9 mouse cellular contexts compared by ENCODE assay signal in genomic region chr2:156729537-156730469, GRCm38 (mm10). TPM values are rescaled to one million over a fixed set of nuclear protein-coding genes. Genes with fewer than 3 reads are reported as not detected.
A peak's percentile ranks its signal among the peaks of the same experiment; 100 is the strongest.
DNase-seq lines count a peak whose midpoint lies in the region; ATAC-seq lines count a peak whose summit lies in the region.
"Had no signal": no experiment of that assay in that cellular context is flagged by ENCODE, and none has a peak within 500 bp of the region (broad histone marks: within the 10 kb centered on the region; RNA-seq: fewer than 3 reads in every experiment).

No protein-coding gene starts in this region.

- no peak overlapping the region for H3K9ac ChIP-seq in embryonic facial prominence, embryonic 15.5 days
- peak overlapping the region; percentile 43; the same call in 1 of the 2 replicates for H3K9ac ChIP-seq in liver, embryonic 15.5 days

- peak overlapping the region; percentile 73 for H3K27ac ChIP-seq in embryonic facial prominence, embryonic 15.5 days (replicated peaks)
- peak overlapping the region; percentile 68 for H3K27ac ChIP-seq in liver, embryonic 15.5 days (replicated peaks)

- H3K4me2 ChIP-seq in embryonic facial prominence, embryonic 15.5 days (replicated peaks): peak overlapping the region; percentile 21
- peak overlapping the region; percentile 71 for H3K4me2 ChIP-seq in liver, embryonic 15.5 days

- 37% methylated on average over 9 of the region's 10 CpGs for WGBS in embryonic facial prominence, embryonic 15.5 days
- 11% methylated on average over 9 of the region's 10 CpGs for WGBS in liver, embryonic 15.5 days (ENCODE audit: insufficient replicate concordance)

- peak; percentile 46 for DNase-seq in gastrocnemius, postnatal 25 days
- no peak for DNase-seq in gastrocnemius, adult 8-10 months (ENCODE audit: low spot score in 2 of 2)
- DNase-seq in CD4-positive, CD25-positive, alpha-beta regulatory T cell, adult 2 months (ENCODE audit: low read depth, low spot score): peak; percentile 23
- no peak for DNase-seq in cerebellum, adult 18-20 months
- no peak for DNase-seq in Muller cell, postnatal 12 days (ENCODE audit: inconsistent ontology term)
- no peak for DNase-seq in frontal cortex, postnatal 25 days (ENCODE audit: low spot score in 2 of 2)

- no peaks in the 10 kb centered on the region for H3K9me3 ChIP-seq in embryonic facial prominence, embryonic 15.5 days (replicated peaks)
- no peaks in the 10 kb centered on the region for H3K9me3 ChIP-seq in liver, embryonic 15.5 days (replicated peaks)

- no peaks in the 10 kb centered on the region for H3K36me3 ChIP-seq in embryonic facial prominence, embryonic 15.5 days
- H3K36me3 ChIP-seq in liver, embryonic 15.5 days (replicated peaks): no peaks in the 10 kb centered on the region

- 0 out of 2 replicates have a peak overlapping the region, but pooled peaks have one; percentile 9 for H3K4me3 ChIP-seq in embryonic facial prominence, embryonic 15.5 days (replicated peaks)
- H3K4me3 ChIP-seq in liver, embryonic 15.5 days (replicated peaks): peak overlapping the region; percentile 54

- ATAC-seq in embryonic facial prominence, embryonic 15.5 days (ENCODE audit: insufficient number of reproducible peaks, low FRiP score, low TSS enrichment, low read depth): no peak
- ATAC-seq in liver, embryonic 15.5 days (ENCODE audit: insufficient read depth): peak; percentile 41
- ATAC-seq: Patski had no signal

- H3K4me1 ChIP-seq in embryonic facial prominence, embryonic 15.5 days: peaks cover 73% of the 10 kb centered on the region
- H3K4me1 ChIP-seq in liver, embryonic 15.5 days (replicated peaks): peaks cover 47% of the 10 kb centered on the region

- no peaks in the 10 kb centered on the region for H3K27me3 ChIP-seq in embryonic facial prominence, embryonic 15.5 days
- no peaks in the 10 kb centered on the region for H3K27me3 ChIP-seq in liver, embryonic 15.5 days
- H3K27me3 ChIP-seq: Patski had no signal

RNA-seq across cellular contexts. Expression of gene Myl9, which starts 45.4 kb away (rescaled TPM):
- total RNA-seq in gastrocnemius, postnatal 25 days (2021): 10 to 100 TPM; 63.4 to 81.7 TPM
- total RNA-seq in gastrocnemius, adult 8-10 months (2022): 10 to 100 TPM; 28.1 to 44.3 (median 31.9) TPM
- 245 and 251 TPM in 2 replicates for polyA plus RNA-seq in embryonic facial prominence, embryonic 15.5 days (2015; fragmentation: Nextera tagmentation; extraction: Ambion mirVana)
- 48.1 and 52.7 TPM in 2 replicates for polyA plus RNA-seq in liver, embryonic 15.5 days (2015; fragmentation: Nextera tagmentation; extraction: Ambion mirVana)

Comparison
In these comparisons a context has a peak if more than half of its experiments do, and no peak if none do; other contexts are left out.
1. DNase-seq: peak in gastrocnemius, postnatal 25 days (single experiment) and CD4-positive, CD25-positive, alpha-beta regulatory T cell, adult 2 months (single experiment); none in gastrocnemius, adult 8-10 months (0 of 2), cerebellum, adult 18-20 months (0 of 2), Muller cell, postnatal 12 days (single experiment) and frontal cortex, postnatal 25 days (0 of 2).